Mouse (Mus musculus): Measurements from ENCODE around the gene H2-Q2.

DNA sequence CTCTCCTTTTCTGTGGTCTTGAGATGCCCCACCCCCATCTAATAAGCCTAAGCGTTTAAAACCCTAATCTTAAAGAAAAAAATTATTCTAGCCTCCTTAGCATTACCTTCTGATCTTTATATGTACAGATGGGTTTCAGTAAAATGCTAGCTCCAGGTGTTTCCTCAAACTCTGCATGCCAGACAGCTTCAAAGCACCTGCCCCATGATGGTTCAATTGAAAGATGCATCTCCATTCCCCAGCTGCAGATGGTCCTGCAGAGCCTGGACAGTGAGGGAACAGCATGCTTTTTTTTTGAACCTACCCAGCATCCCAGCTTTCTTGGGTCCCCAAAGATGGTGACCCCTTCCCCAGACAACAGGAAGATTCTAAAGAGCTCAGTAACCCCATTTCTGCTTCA, 15.0 kb downstream of the H2-Q2 start:
- TF ChIP-seq CTCF (IDR thresholded peaks at IDR 0.05; ENCODE audit: insufficient read depth, low read length) (no peak), POLR2A (IDR thresholded peaks at IDR 0.05; ENCODE audit: borderline replicate concordance, extremely low read depth, low read depth, low read length) (no peak)

All from lung, adult 2 months (tissue).